Mouse (Mus musculus) thymus, adult 2 months (tissue): ENCODE measurements at regions not wholly inside any gene's neighbourhood (a gene's known extent, or its start where the extent isn't known, plus 50 kb on each side); places are given as distances from the start of the nearest gene placed in this dataset.

Source experiments
- CTCF ChIP-seq: fragments of 200-500 bp; IDR thresholded peaks from 2 replicates; pipeline ENCODE4 v1.5.1; 2012; ENCODE audit warnings: mild to moderate bottlenecking, control low read depth, low read length, moderate library complexity, borderline replicate concordance; ENCODE audit not compliant: control insufficient read depth, poor library complexity, insufficient read depth; ENCODE audit errors: extremely low read depth
- POLR2A ChIP-seq: fragments of 200-500 bp; IDR thresholded peaks from 2 replicates; pipeline ENCODE4 v1.6.1; 2012; ENCODE audit warnings: mild to moderate bottlenecking, low read length, control low read depth, moderate library complexity; ENCODE audit not compliant: control insufficient read depth, poor library complexity, insufficient read depth; ENCODE audit errors: extremely low read depth

- TF ChIP-seq CTCF (no peak), POLR2A (no peak)
Measured at GRCm38 (mm10) chr11:52675022-52675421, 89.4 kb upstream of the Fstl4 start.
